Mouse (Mus musculus) B cell, adult 2 months (primary cell): ENCODE measurements at regions not wholly inside any gene's neighbourhood (a gene's known extent, or its start where the extent isn't known, plus 50 kb on each side); places are given as distances from the start of the nearest gene placed in this dataset.

Experiments used
- DNase-seq, 2 experiments: peaks; one replicate each; pipeline ENCODE4 v3.0.0; 2022

GRCm38 (mm10) chr11:51911481-51911880, 54.0 kb upstream of the Jade2 start:
- no peak for DNase-seq

DNA sequence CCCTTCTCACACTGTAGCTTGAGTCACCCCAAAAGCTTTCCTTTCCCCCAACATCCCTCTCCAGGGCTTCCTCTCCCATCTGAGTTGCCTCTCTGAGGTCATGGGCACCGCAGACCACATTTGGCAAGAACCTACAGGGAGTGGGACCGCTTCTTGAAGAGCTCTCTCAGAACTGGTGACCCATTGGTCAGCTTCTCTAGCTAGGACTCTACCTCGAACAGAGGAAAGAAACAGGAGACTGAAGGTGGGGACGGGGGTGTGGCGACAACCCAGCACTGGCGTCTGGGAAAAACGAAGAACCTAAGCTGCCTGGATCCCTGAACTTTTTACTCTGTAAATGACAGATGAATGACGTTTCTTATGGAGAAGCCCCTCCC, 51.8 kb upstream of the Cdkn2aipnl start:
- DNase-seq = no peak

DNA sequence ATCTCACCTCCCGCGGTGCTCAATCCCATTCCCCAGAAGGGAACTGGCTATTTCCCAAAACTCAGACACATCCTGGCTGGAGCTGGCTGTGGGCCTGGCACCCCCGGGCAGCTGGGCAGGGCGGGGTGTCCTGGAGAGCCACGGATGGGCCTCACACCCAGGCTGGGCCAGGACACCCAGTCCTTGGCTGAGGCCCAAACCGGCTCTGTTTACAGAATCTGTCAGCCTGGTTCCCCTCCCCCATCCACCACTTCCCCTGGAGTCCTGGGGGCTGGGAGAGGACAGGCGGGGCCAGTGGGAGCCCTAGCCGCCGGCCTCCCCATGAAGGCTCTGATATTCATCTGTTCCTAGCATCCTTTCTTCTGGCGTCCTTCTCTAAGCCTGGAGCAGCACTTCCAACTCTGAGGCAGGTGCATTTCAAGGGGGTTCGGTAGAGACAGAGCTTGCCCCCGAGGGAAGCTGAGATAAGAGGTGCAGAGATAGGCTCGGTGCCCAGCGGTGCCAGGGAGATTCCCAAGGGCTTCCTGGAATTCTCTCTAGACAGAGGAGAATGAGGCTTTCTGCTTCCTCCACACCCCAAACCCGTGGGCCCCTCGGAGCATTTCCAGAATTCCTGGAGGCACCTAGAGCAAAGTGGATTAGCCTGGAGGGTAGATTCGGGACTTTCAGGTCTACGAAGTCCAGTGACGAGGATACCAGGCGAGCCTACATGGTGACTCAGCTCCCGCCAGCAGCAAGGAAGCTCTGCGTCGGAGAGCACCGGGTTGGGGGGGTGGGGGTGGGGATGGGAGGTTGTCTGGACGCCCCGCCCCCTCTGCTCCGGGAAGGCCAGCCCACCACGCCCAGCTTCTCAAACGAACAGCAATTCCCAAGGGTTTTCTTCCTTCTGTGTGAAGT, 51.2 kb upstream of the Cdkn2aipnl start:
- DNase-seq = peak; percentile 54 to 57
